ENCODE assay signal across 7 mouse cellular contexts in genomic region chr6:90728491-90728931, GRCm38 (mm10).
A peak's percentile ranks its signal among the peaks of the same experiment; 100 is the strongest.
DNase-seq lines count a peak whose midpoint lies in the region; ATAC-seq lines count a peak whose summit lies in the region.

No protein-coding gene starts in this region.

- H3K27ac ChIP-seq in embryonic facial prominence, embryonic 14.5 days (replicated peaks; ENCODE audit: low read depth, low read length) = no peak overlapping the region
- no peak overlapping the region for H3K27ac ChIP-seq in heart, embryonic 11.5 days (ENCODE audit: low read depth, low read length)
- H3K27ac ChIP-seq in kidney, embryonic 14.5 days (ENCODE audit: low read depth, low read length) = no peak overlapping the region
- H3K27ac ChIP-seq in limb, embryonic 13.5 days = no peak overlapping the region
- no peak overlapping the region for H3K27ac ChIP-seq in midbrain, embryonic 15.5 days

- ATAC-seq in embryonic facial prominence, embryonic 14.5 days (ENCODE audit: low read depth) = peak; percentile 91
- peak; percentile 61 for ATAC-seq in heart, embryonic 11.5 days (replicated peaks; ENCODE audit: insufficient number of reproducible peaks, low FRiP score, low TSS enrichment)
- ATAC-seq in kidney, embryonic 14.5 days (ENCODE audit: low FRiP score, low TSS enrichment) = peak; percentile 90
- peak; percentile 84 for ATAC-seq in limb, embryonic 13.5 days (ENCODE audit: low FRiP score, low read depth)
- ATAC-seq in midbrain, embryonic 15.5 days (replicated peaks) = peak; percentile 76

- H3K9me3 ChIP-seq in embryonic facial prominence, embryonic 14.5 days (ENCODE audit: control insufficient read depth, low read length) = no peaks in the 10 kb centered on the region
- no peaks in the 10 kb centered on the region for H3K9me3 ChIP-seq in heart, embryonic 11.5 days (replicated peaks; ENCODE audit: control insufficient read depth, low read length)
- H3K9me3 ChIP-seq in kidney, embryonic 14.5 days (ENCODE audit: control insufficient read depth, low read length) = no peaks in the 10 kb centered on the region
- H3K9me3 ChIP-seq in limb, embryonic 13.5 days = no peaks in the 10 kb centered on the region
- H3K9me3 ChIP-seq in midbrain, embryonic 15.5 days = no peaks in the 10 kb centered on the region

- peak; percentile 88 for DNase-seq in adrenal gland, postnatal 25 days
- peak; percentile 87 for DNase-seq in embryonic facial prominence, embryonic 14.5 days (ENCODE audit: low spot score)
- peak; percentile 68 for DNase-seq in spleen, adult 12 weeks (ENCODE audit: low spot score)

- no peaks in the 10 kb centered on the region for H3K27me3 ChIP-seq in embryonic facial prominence, embryonic 14.5 days (replicated peaks; ENCODE audit: control insufficient read depth, insufficient read depth, low read length)
- H3K27me3 ChIP-seq in heart, embryonic 11.5 days (ENCODE audit: control insufficient read depth, insufficient read depth, low read length) = no peaks in the 10 kb centered on the region
- no peaks in the 10 kb centered on the region for H3K27me3 ChIP-seq in kidney, embryonic 14.5 days (ENCODE audit: control insufficient read depth, insufficient read depth, low read length)
- H3K27me3 ChIP-seq in limb, embryonic 13.5 days = no peaks in the 10 kb centered on the region
- H3K27me3 ChIP-seq in midbrain, embryonic 15.5 days (replicated peaks) = no peaks in the 10 kb centered on the region

- H3K36me3 ChIP-seq in embryonic facial prominence, embryonic 14.5 days (ENCODE audit: control insufficient read depth, insufficient read depth, low read length) = no peaks in the 10 kb centered on the region
- no peaks in the 10 kb centered on the region for H3K36me3 ChIP-seq in heart, embryonic 11.5 days (ENCODE audit: control insufficient read depth, insufficient read depth, low read length)
- H3K36me3 ChIP-seq in kidney, embryonic 14.5 days (ENCODE audit: control insufficient read depth, insufficient read depth, low read length) = no peaks in the 10 kb centered on the region
- no peaks in the 10 kb centered on the region for H3K36me3 ChIP-seq in limb, embryonic 13.5 days
- no peaks in the 10 kb centered on the region for H3K36me3 ChIP-seq in midbrain, embryonic 15.5 days (replicated peaks)

- no peak overlapping the region for H3K4me2 ChIP-seq in embryonic facial prominence, embryonic 14.5 days (ENCODE audit: low read depth, low read length)
- H3K4me2 ChIP-seq in heart, embryonic 11.5 days = no peak overlapping the region
- H3K4me2 ChIP-seq in kidney, embryonic 14.5 days (replicated peaks; ENCODE audit: low read depth, low read length) = no peak overlapping the region
- no peak overlapping the region for H3K4me2 ChIP-seq in limb, embryonic 13.5 days (replicated peaks)
- H3K4me2 ChIP-seq in midbrain, embryonic 15.5 days = no peak overlapping the region

- H3K4me1 ChIP-seq in embryonic facial prominence, embryonic 14.5 days (ENCODE audit: control insufficient read depth, insufficient read depth, low read length) = no peaks in the 10 kb centered on the region
- peaks cover 47% of the 10 kb centered on the region for H3K4me1 ChIP-seq in heart, embryonic 11.5 days (ENCODE audit: control insufficient read depth, insufficient read depth, low read length)
- peaks cover 22% of the 10 kb centered on the region for H3K4me1 ChIP-seq in kidney, embryonic 14.5 days (ENCODE audit: control insufficient read depth, insufficient read depth, low read length)
- H3K4me1 ChIP-seq in limb, embryonic 13.5 days = peaks cover 44% of the 10 kb centered on the region
- peaks cover 49% of the 10 kb centered on the region for H3K4me1 ChIP-seq in midbrain, embryonic 15.5 days

- WGBS in embryonic facial prominence, embryonic 14.5 days = 0% methylated on average over 1 of the region's 1 CpGs
- WGBS in heart, embryonic 11.5 days (ENCODE audit: insufficient replicate concordance) = 8% methylated on average over 1 of the region's 1 CpGs
- 5% methylated on average over 1 of the region's 1 CpGs for WGBS in kidney, embryonic 14.5 days
- WGBS in limb, embryonic 13.5 days = 4% methylated on average over 1 of the region's 1 CpGs
- 0% methylated on average over 1 of the region's 1 CpGs for WGBS in midbrain, embryonic 15.5 days

- no peak overlapping the region for H3K4me3 ChIP-seq in embryonic facial prominence, embryonic 14.5 days (ENCODE audit: low read depth, low read length)
- H3K4me3 ChIP-seq in heart, embryonic 11.5 days (ENCODE audit: low read depth, low read length) = no peak overlapping the region
- no peak overlapping the region for H3K4me3 ChIP-seq in kidney, embryonic 14.5 days (ENCODE audit: low read length)
- H3K4me3 ChIP-seq in limb, embryonic 13.5 days = no peak overlapping the region
- no peak overlapping the region for H3K4me3 ChIP-seq in midbrain, embryonic 15.5 days

- no peak overlapping the region for H3K9ac ChIP-seq in embryonic facial prominence, embryonic 14.5 days (ENCODE audit: low read depth, low read length)
- H3K9ac ChIP-seq in heart, embryonic 11.5 days (ENCODE audit: low read depth, low read length) = peak overlapping the region; percentile 3; the same call in 1 of the 2 replicates
- H3K9ac ChIP-seq in kidney, embryonic 14.5 days (ENCODE audit: low read depth, low read length) = no peak overlapping the region
- no peak overlapping the region; the same call in 1 of the 2 replicates for H3K9ac ChIP-seq in limb, embryonic 13.5 days
- no peak overlapping the region for H3K9ac ChIP-seq in midbrain, embryonic 15.5 days
